Mouse (Mus musculus): ENCODE measurements around the gene Gpd1. TPM values are rescaled to one million over a fixed set of nuclear protein-coding genes. Genes with fewer than 3 reads are reported as not detected.
A peak's percentile ranks its signal among the peaks of the same experiment; 100 is the strongest.
"Not testable (repeated sequence)": the region's sequence is repeated elsewhere in the genome, so short reads cannot be mapped to it uniquely, and the experiment has no call there.

The Gpd1 gene
- total RNA-seq, 4 experiments from 2014 or later = 189 to 666 (median 461) TPM

- no peak for DNase-seq
These were observed 54.4 kb downstream of the Gpd1 start for GRCm38 (mm10) chr15:99771601-99772276.

- DNase-seq = peak; percentile 88
These were observed 55.1 kb downstream of the Gpd1 start for GRCm38 (mm10) chr15:99772277-99772880.

- DNase-seq = not testable (repeated sequence)
These were observed 55.4 kb downstream of the Gpd1 start, which contains the start of gene Cers5 for GRCm38 (mm10) chr15:99772881-99772924. TSS of gene Cers5 (minus strand) at chr15:99772885.

GRCm38 (mm10) chr15:99772925-99773324, 55.6 kb downstream of the Gpd1 start:
- DNase-seq = no peak

Other genes with a start within 250 kb of the Gpd1 start
- gene Bcdin3d, start 242.8 kb upstream of the Gpd1 start, total RNA-seq (2022) = 1 to 10 TPM; 5.2 to 8.1 (median 7.1) TPM
- 10 to 100 TPM; 33.7 to 54.7 (median 43.2) TPM for gene Faim2, start 189.3 kb upstream of the Gpd1 start, total RNA-seq (2022)
- 1 to 10 TPM; 1.0 to 5.2 (median 1.9) TPM for gene Aqp2, start 138.5 kb upstream of the Gpd1 start, total RNA-seq (2022)
- gene Aqp5, start 126.7 kb upstream of the Gpd1 start, total RNA-seq (2022) = 1 to 10 TPM in 1 of 4 experiments, under 1 TPM in 3; 0.43 to 2.1 (median 0.73) TPM
- not detected for gene Aqp6, start 116.1 kb upstream of the Gpd1 start, total RNA-seq (2022)
- gene Racgap1, start 65.9 kb upstream of the Gpd1 start, total RNA-seq (2022) = 1 to 10 TPM; 2.5 to 5.6 (median 4.8) TPM
- 1 to 10 TPM; 1.4 to 2.5 (median 1.8) TPM for gene Asic1, start 47.1 kb upstream of the Gpd1 start, total RNA-seq (2022)
- gene Smarcd1, start 15.4 kb upstream of the Gpd1 start, total RNA-seq (2022) = 10 to 100 TPM; 45.2 to 90.5 (median 62.8) TPM
- gene Gm17349, start 12.0 kb upstream of the Gpd1 start, total RNA-seq (2022) = 10 to 100 TPM; 30.4 to 55.2 (median 34.8) TPM
- gene Cox14, start 8.1 kb downstream of the Gpd1 start, total RNA-seq (2022) = 100 to 1,000 TPM; 200 to 304 (median 253) TPM
- gene Cers5, start 55.4 kb downstream of the Gpd1 start, total RNA-seq (2022) = 10 to 100 TPM; 58.2 to 67.4 (median 59.8) TPM
- 10 to 100 TPM; 42.8 to 70.7 (median 52.7) TPM for gene Lima1, start 157.9 kb downstream of the Gpd1 start, total RNA-seq (2022)
- gene Fam186a, start 249.5 kb downstream of the Gpd1 start, total RNA-seq (2022) = under 1 TPM; 0.08 to 0.31 (median 0.15) TPM

Data from adrenal gland, adult 8-10 months (tissue).